Mouse (Mus musculus) C2C12 (cell line): ENCODE results near the gene Thbs3. TPM values are rescaled to one million over a fixed set of nuclear protein-coding genes. Genes with fewer than 3 reads are reported as not detected.

Experiments used
- H3K27me3 ChIP-seq: one replicate; pipeline ENCODE4 v1.6.1; 2011; ENCODE audit not compliant: control insufficient read depth, insufficient read depth, insufficient read length
- H3K36me3 ChIP-seq: one replicate; pipeline ENCODE4 v1.6.1; 2011; ENCODE audit not compliant: control insufficient read depth, insufficient read depth
- H3K4me3 ChIP-seq: one replicate; pipeline ENCODE4 v1.5.1; 2011; ENCODE audit warnings: mild to moderate bottlenecking, control low read depth; ENCODE audit not compliant: poor library complexity, insufficient read depth, severe bottlenecking
- H3K79me2 ChIP-seq: one replicate; pipeline ENCODE4 v1.6.1; 2011; ENCODE audit not compliant: control insufficient read depth, insufficient read depth
- H3K79me3 ChIP-seq: one replicate; pipeline ENCODE4 v1.6.1; 2011; ENCODE audit warnings: low read depth, control low read depth
- H3ac ChIP-seq: one replicate; pipeline ENCODE3; 2011; ENCODE audit warnings: low read depth; ENCODE audit not compliant: control insufficient read depth, insufficient read length
- CEBPB ChIP-seq: IDR thresholded peaks from one replicate; pipeline ENCODE4 v1.6.1; 2011; ENCODE audit warnings: low read depth, mild to moderate bottlenecking, control low read depth, moderate library complexity
- CTCF ChIP-seq: IDR thresholded peaks from one replicate; pipeline ENCODE4 v1.5.1; 2011; ENCODE audit not compliant: control insufficient read depth, insufficient read depth, insufficient read length
- FOSL1 ChIP-seq: IDR thresholded peaks from one replicate; pipeline ENCODE4 v1.8.0; 2011; ENCODE audit warnings: mild to moderate bottlenecking, low read length; ENCODE audit not compliant: poor library complexity, insufficient read depth, severe bottlenecking
- MAX ChIP-seq: IDR thresholded peaks from one replicate; pipeline ENCODE4 v1.6.1; 2011; ENCODE audit warnings: mild to moderate bottlenecking, control low read depth
- MYOD1 ChIP-seq: IDR thresholded peaks from one replicate; pipeline ENCODE4 v1.6.1; 2011; ENCODE audit warnings: low read depth; ENCODE audit not compliant: control insufficient read depth, insufficient read length
- MYOG ChIP-seq: IDR thresholded peaks from one replicate; pipeline ENCODE4 v1.6.1; 2011; ENCODE audit not compliant: control insufficient read depth, insufficient read length; ENCODE audit errors: extremely low read depth
- USF1 ChIP-seq: IDR thresholded peaks from one replicate; pipeline ENCODE4 v1.6.1; 2011; ENCODE audit warnings: low read depth, mild to moderate bottlenecking, control low read depth, moderate library complexity
- polyA plus RNA-seq: library from polyadenylated mRNA; unstranded; fragments of >200 nt; fragmentation: generic; extraction: Trizol; gene quantifications from one replicate; pipeline ENCODE4 v1.2.1, GENCODE M21; 2012; ENCODE audit warnings: missing spikeins

Thbs3 gene
- polyA plus RNA-seq, 1 experiment: 9.1 TPM

DNA sequence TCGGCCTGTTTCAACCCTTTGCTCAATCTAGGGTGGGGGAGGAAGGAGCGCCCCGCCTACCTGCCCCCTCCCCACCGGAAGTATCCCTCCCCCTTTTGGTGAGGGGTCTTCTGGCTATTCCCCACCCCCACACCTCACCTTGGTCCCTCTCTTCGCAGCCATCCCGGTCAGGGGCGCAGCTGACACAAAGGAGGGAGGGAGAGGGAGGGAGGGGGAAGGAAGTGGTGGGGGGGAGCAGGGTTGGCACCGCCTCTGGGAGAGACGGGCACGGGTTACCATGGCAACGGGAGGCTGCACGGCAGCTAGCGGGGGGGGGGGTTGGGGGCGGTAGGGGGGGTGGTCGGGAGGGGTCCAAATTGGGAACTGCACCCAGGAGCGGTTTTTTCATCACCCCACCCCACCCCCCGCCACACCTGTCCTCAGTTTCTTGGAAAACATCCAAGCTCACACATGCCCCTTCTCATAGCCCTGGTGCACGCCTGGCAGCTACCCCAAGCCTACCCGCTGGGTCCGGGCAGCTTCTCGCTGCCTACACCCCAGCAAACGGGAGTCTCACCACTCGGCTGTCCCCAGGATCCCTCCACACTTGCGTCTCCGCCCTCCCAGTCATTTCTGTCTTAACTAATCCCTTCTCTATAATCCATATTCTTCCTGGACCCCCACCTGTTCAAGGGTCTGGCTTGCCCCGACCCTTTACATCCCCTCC lies 30.2 kb downstream of the Thbs3 start:
- Histone ChIP-seq H3ac (peak overlapping the region; percentile 55), H3K36me3 (peaks cover 9% of the 10 kb centered on the region), H3K79me2 (peaks cover 27% of the 10 kb centered on the region), H3K4me3 (peak overlapping the region; percentile 36), H3K79me3 (peaks cover 8% of the 10 kb centered on the region), H3K27me3 (no peaks in the 10 kb centered on the region)
- TF ChIP-seq USF1: no peak
- no peak for TF ChIP-seq FOSL1
- no peak for TF ChIP-seq CEBPB
- no peak for TF ChIP-seq MYOG

DNA sequence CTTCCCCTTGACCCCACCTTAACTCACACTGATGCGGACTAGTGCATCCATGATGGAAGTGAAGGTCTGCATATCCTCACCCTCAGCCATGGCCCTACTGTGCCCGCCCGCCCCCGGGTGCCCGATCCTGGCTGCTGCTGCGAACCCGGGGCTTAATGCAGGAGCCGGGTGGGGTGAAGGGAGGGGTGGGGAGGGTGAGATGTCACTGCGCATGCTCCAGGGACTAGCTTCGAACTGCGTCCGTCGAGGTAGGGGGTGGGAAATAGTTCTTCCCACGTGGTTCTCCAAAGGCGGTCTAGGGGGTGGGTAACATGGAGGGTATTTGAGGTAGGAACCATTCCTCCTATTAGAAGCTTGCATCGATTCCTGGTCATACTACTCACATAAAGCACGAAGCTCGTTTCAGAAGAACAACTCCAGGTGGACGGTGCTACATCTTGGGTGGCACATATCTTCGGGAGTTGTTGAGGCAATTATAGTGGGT lies 30.8 kb downstream of the Thbs3 start, which contains the start of gene Krtcap2:
Gene Krtcap2, plus strand, starts transcription at position 279 of the 484 bp plus-strand sequence.
- Histone ChIP-seq H3K27me3 (no peaks in the 10 kb centered on the region), H3K79me3 (peaks cover 8% of the 10 kb centered on the region), H3ac (peak within 1 kb of the TSS; percentile 83), H3K36me3 (peaks cover 9% of the 10 kb centered on the region), H3K4me3 (peak within 1 kb of the TSS; percentile 61), H3K79me2 (peaks cover 27% of the 10 kb centered on the region)
- TF ChIP-seq CTCF: no peak
- peak; percentile 40 for TF ChIP-seq USF1
- no peak for TF ChIP-seq FOSL1
- no peak for TF ChIP-seq MYOG
- no peak for TF ChIP-seq CEBPB
- peak; percentile 79 for TF ChIP-seq MAX

GRCm38 (mm10) chr3:89246261-89247100 lies 31.5 kb downstream of the Thbs3 start, which contains the start of gene Trim46:
Gene Trim46 (minus strand): TSS chr3:89246309.
- H3ac ChIP-seq: peak within 1 kb of the TSS; percentile 83
- H3K79me2 ChIP-seq: peaks cover 27% of the 10 kb centered on the region
- H3K27me3 ChIP-seq: no peaks in the 10 kb centered on the region
- TF ChIP-seq CTCF: peak; percentile 86
- no peak for TF ChIP-seq CEBPB
- peaks cover 8% of the 10 kb centered on the region for H3K79me3 ChIP-seq
- peak within 1 kb of the TSS; percentile 61 for H3K4me3 ChIP-seq
- peaks cover 9% of the 10 kb centered on the region for H3K36me3 ChIP-seq

GRCm38 (mm10) chr3:89247466-89247865 lies 32.5 kb downstream of the Thbs3 start:
- TF ChIP-seq MAX (no peak), MYOG (no peak), CTCF (no peak), USF1 (no peak), MYOD1 (no peak)
- Histone ChIP-seq H3K79me3 (peaks cover 8% of the 10 kb centered on the region), H3K27me3 (no peaks in the 10 kb centered on the region), H3K4me3 (peak overlapping the region; percentile 61), H3ac (peak overlapping the region; percentile 43), H3K79me2 (peaks cover 27% of the 10 kb centered on the region), H3K36me3 (peaks cover 4% of the 10 kb centered on the region)

DNA sequence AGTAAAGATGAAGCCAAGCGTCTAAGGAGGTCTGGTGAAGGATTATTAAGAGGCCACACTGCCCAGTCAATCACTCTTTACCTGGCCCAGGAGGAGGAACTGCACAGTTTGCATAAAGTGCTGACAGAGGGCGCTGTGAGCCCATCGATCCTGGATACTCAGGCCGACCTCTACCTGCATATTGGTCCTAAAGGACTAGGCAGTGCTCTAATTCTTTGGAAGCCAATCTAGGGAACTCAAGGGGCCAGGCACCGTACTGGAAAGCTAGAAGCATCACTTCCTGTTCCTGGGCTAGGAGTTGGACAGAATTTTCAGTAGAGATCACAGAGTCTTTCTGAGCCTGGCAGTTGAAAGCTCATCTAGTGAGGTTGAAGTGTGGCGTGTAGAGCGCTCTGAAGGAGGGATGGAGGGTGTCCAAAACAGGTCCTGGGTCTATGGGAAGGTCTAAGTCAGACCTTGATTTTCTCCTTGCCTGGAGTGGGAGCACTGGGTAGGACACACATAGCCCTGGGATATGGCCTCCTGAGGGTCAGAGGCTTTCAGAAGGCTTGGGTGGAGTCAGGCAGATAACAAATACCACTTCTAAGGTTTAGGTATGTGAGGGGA lies 35.6 kb downstream of the Thbs3 start:
- TF ChIP-seq MAX: no peak
- TF ChIP-seq MYOG: no peak
- TF ChIP-seq FOSL1: no peak
- TF ChIP-seq CEBPB: no peak
- no peak for TF ChIP-seq CTCF
- TF ChIP-seq USF1: no peak
- TF ChIP-seq MYOD1: no peak
- peaks cover 27% of the 10 kb centered on the region for H3K79me2 ChIP-seq
- no peaks in the 10 kb centered on the region for H3K27me3 ChIP-seq
- no peak overlapping the region for H3K4me3 ChIP-seq
- H3K79me3 ChIP-seq: peaks cover 8% of the 10 kb centered on the region
- H3K36me3 ChIP-seq: peaks cover 4% of the 10 kb centered on the region
- H3ac ChIP-seq: no peak overlapping the region

DNA sequence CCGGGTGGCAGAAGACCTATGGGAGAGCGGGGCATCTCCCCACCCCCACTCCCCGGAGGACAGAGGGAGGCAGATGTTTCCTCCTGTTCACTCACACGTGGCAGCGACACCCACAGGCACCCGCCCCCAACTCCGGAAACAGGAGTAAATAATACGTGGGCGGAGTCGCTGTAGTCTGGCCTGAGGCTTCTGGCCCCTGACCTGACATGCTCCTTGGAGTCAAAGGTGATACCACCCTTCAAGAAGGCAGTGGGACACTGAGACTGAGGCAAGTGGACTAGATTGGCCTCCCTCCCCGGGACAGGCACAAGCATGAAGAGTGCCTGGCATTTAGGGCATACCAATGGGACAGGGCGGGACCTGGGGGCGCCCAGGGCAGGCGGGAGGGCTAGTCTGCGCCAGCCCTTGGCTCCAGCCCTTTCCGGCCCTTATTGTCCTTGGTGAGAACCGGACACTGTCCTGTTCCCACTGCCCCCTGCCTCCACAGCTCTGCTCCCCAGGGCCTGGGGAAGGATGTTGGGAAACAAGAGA lies 36.5 kb downstream of the Thbs3 start:
- no peak for TF ChIP-seq CEBPB
- no peak for TF ChIP-seq MYOG
- no peak for TF ChIP-seq MYOD1
- TF ChIP-seq CTCF: no peak
- TF ChIP-seq USF1: no peak
- TF ChIP-seq FOSL1: no peak
- no peak for TF ChIP-seq MAX
- H3K4me3 ChIP-seq: peak overlapping the region; percentile 2
- peaks cover 25% of the 10 kb centered on the region for H3K79me2 ChIP-seq
- peaks cover 8% of the 10 kb centered on the region for H3K79me3 ChIP-seq
- H3K36me3 ChIP-seq: peaks cover 4% of the 10 kb centered on the region
- no peak overlapping the region for H3ac ChIP-seq
- no peaks in the 10 kb centered on the region for H3K27me3 ChIP-seq
